Mouse (Mus musculus) lung, postnatal 0 days (tissue): Measurements from ENCODE around the gene Zfp575.

ENCODE experiments used
- CTCF ChIP-seq: IDR thresholded peaks from 2 replicates; pipeline ENCODE4 v1.5.1; 2016; ENCODE audit warnings: antibody characterized with exemption, mild to moderate bottlenecking
- EP300 ChIP-seq: IDR thresholded peaks from 2 replicates; pipeline ENCODE4 v1.6.1; 2016; ENCODE audit warnings: antibody characterized with exemption, mild to moderate bottlenecking, control low read depth

GRCm38 (mm10) chr7:24614816-24615215 lies 27.4 kb upstream of the Zfp575 start:
- no peak for TF ChIP-seq CTCF
- TF ChIP-seq EP300 = no peak
